Mouse (Mus musculus): Measurements from ENCODE around the gene Rsu1. TPM values are rescaled to one million over a fixed set of nuclear protein-coding genes. Genes with fewer than 3 reads are reported as not detected.

The Rsu1 gene
- polyA plus RNA-seq, 1 experiment: 49.1 TPM

DNA sequence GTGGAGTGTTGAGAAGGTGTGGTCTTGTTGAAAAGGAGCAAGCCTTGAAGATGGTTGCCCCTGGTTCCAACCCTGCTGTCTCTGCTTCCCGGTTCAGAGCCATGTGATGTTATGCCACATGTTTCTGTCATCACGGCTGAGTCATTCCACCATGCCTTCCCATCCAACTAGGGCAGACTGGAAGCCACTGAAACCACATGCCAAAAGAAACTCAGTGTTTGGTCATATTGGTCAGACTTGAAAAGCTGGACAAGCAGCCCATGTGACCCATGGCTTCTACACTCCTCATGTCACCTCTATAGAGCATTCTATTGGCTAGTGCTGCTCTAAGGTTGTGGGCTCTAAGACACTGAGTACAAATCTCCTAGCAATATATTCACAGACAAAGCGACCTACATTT, 41.5 kb downstream of the Rsu1 start:
- no peak overlapping the region for H3K4me3 ChIP-seq (ENCODE audit: extremely low read depth, insufficient read depth, insufficient read length)
- no peak for DNase-seq (ENCODE audit: low read depth in 1 of 2, low spot score in 2 of 2)
- 93% methylated on average over 3 of the region's 3 CpGs for WGBS
- H3K36me3 ChIP-seq (ENCODE audit: control insufficient read depth, insufficient read depth, low read length): no peaks in the 10 kb centered on the region
- no peaks in the 10 kb centered on the region for H3K27me3 ChIP-seq (ENCODE audit: control insufficient read depth, insufficient read depth, low read length)
- no peak overlapping the region for H3K27ac ChIP-seq (ENCODE audit: insufficient read depth, low read length)
- H3K4me1 ChIP-seq (ENCODE audit: control insufficient read depth, insufficient read depth, insufficient read length): peaks cover 7% of the 10 kb centered on the region
- TF ChIP-seq POLR2A (IDR thresholded peaks at IDR 0.05; ENCODE audit: low read depth, low read length) (no peak), CTCF (IDR thresholded peaks at IDR 0.05; ENCODE audit: extremely low read depth, insufficient read depth, insufficient read length, insufficient replicate concordance) (no peak)

GRCm38 (mm10) chr2:13226031-13226430, 45.2 kb downstream of the Rsu1 start:
- TF ChIP-seq CTCF (IDR thresholded peaks at IDR 0.05; ENCODE audit: extremely low read depth, insufficient read depth, insufficient read length, insufficient replicate concordance) (no peak), POLR2A (IDR thresholded peaks at IDR 0.05; ENCODE audit: low read depth, low read length) (no peak)
- WGBS: 91% methylated on average over 4 of the region's 4 CpGs
- H3K4me3 ChIP-seq (ENCODE audit: extremely low read depth, insufficient read depth, insufficient read length): no peak overlapping the region
- DNase-seq (ENCODE audit: low read depth in 1 of 2, low spot score in 2 of 2): no peak
- peaks cover 3% of the 10 kb centered on the region for H3K4me1 ChIP-seq (ENCODE audit: control insufficient read depth, insufficient read depth, insufficient read length)
- H3K27me3 ChIP-seq (ENCODE audit: control insufficient read depth, insufficient read depth, low read length): no peaks in the 10 kb centered on the region
- H3K27ac ChIP-seq (ENCODE audit: insufficient read depth, low read length): no peak overlapping the region
- no peaks in the 10 kb centered on the region for H3K36me3 ChIP-seq (ENCODE audit: control insufficient read depth, insufficient read depth, low read length)

DNA sequence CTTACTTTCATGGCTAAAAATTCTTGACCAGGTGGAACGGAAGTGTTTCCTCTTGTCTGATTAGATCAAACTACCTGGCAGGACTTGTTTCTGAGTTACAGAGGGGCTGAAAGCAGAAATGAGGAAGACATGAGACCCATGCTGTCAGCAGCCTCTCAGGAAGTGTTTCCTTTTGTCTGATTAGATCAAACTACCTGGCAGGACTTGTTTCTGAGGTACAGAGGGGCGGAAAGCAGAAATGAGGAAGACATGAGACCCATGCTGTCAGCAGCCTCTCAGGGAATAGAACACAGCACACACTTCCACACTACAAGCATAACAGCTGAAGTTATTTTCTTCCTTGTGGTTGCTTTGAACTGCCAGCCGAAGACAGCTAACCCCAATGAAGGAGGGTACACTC, 46.7 kb downstream of the Rsu1 start:
- H3K27ac ChIP-seq (ENCODE audit: insufficient read depth, low read length): peak overlapping the region; percentile 46
- peaks cover 9% of the 10 kb centered on the region for H3K4me1 ChIP-seq (ENCODE audit: control insufficient read depth, insufficient read depth, insufficient read length)
- no peak for TF ChIP-seq POLR2A (IDR thresholded peaks at IDR 0.05; ENCODE audit: low read depth, low read length)
- no peak for TF ChIP-seq CTCF (IDR thresholded peaks at IDR 0.05; ENCODE audit: extremely low read depth, insufficient read depth, insufficient read length, insufficient replicate concordance)

DNA sequence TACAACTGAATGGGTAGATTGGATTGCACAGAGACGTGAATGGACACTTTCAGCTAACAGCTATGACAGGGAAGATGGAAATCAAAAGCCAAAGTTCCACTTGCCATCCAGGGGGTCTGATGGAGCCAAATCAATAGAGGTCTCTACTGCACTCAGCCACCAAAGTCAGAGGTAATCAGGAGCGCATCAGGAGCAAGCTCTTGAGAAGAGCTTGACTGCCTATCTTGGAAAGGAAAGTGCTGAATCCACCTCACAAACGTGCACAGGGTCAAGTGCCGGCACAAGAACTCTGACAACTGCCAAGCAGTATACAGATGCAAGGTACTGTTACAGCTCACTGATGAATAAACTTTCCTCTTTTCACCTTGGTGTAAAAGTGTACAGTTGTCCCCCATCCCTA, 47.8 kb downstream of the Rsu1 start:
- Histone ChIP-seq H3K27ac (ENCODE audit: insufficient read depth, low read length) (peak overlapping the region; percentile 20; the same call in 1 of the 2 replicates), H3K4me3 (ENCODE audit: extremely low read depth, insufficient read depth, insufficient read length) (no peak overlapping the region), H3K27me3 (ENCODE audit: control insufficient read depth, insufficient read depth, low read length) (no peaks in the 10 kb centered on the region), H3K4me1 (ENCODE audit: control insufficient read depth, insufficient read depth, insufficient read length) (peaks cover 12% of the 10 kb centered on the region), H3K36me3 (ENCODE audit: control insufficient read depth, insufficient read depth, low read length) (no peaks in the 10 kb centered on the region)
- TF ChIP-seq CTCF (IDR thresholded peaks at IDR 0.05; ENCODE audit: extremely low read depth, insufficient read depth, insufficient read length, insufficient replicate concordance) (no peak), POLR2A (IDR thresholded peaks at IDR 0.05; ENCODE audit: low read depth, low read length) (no peak)
- 76% methylated on average over 4 of the region's 4 CpGs for WGBS
- DNase-seq (ENCODE audit: low read depth in 1 of 2, low spot score in 2 of 2): no peak

More for the DNA sequence above, 46.7 kb downstream of the Rsu1 start:
- Histone ChIP-seq H3K27me3 (ENCODE audit: control insufficient read depth, insufficient read depth, low read length) (no peaks in the 10 kb centered on the region), H3K4me3 (ENCODE audit: extremely low read depth, insufficient read depth, insufficient read length) (no peak overlapping the region), H3K36me3 (ENCODE audit: control insufficient read depth, insufficient read depth, low read length) (no peaks in the 10 kb centered on the region)
- DNase-seq (ENCODE audit: low read depth in 1 of 2, low spot score in 2 of 2): peak; percentile 26 to 48
- WGBS: 22% methylated on average over 3 of the region's 3 CpGs

DNA sequence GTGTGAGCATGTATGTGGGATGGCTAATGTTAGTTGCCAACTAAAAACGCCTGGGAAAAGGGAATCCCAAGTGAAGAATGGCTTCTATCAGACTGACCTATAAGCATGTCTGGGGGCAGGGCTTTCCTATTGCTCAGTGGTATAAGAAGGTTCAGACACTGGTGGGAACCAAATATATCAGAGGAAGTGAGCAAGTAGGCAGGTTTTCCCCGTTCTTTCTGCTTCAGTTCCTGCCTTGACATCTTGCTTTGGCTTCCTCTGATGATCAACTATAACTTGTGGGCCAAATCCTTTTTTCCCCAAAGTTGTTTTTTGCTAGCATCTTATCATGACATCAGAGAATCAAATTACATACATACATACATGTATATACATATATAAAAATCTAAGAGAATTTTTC, 51.1 kb downstream of the Rsu1 start:
- Histone ChIP-seq H3K27me3 (ENCODE audit: control insufficient read depth, insufficient read depth, low read length) (no peaks in the 10 kb centered on the region), H3K27ac (ENCODE audit: insufficient read depth, low read length) (peak overlapping the region; percentile 20), H3K4me1 (ENCODE audit: control insufficient read depth, insufficient read depth, insufficient read length) (peaks cover 11% of the 10 kb centered on the region), H3K4me3 (ENCODE audit: extremely low read depth, insufficient read depth, insufficient read length) (no peak overlapping the region), H3K36me3 (ENCODE audit: control insufficient read depth, insufficient read depth, low read length) (peaks cover 4% of the 10 kb centered on the region; the same call in 1 of the 2 replicates)
- WGBS: 43% methylated on average over 2 of the region's 2 CpGs
- TF ChIP-seq POLR2A (IDR thresholded peaks at IDR 0.05; ENCODE audit: low read depth, low read length) (no peak), CTCF (IDR thresholded peaks at IDR 0.05; ENCODE audit: extremely low read depth, insufficient read depth, insufficient read length, insufficient replicate concordance) (no peak)
- DNase-seq (ENCODE audit: low read depth in 1 of 2, low spot score in 2 of 2): peak in 1 of 2 experiments; percentile 44

DNA sequence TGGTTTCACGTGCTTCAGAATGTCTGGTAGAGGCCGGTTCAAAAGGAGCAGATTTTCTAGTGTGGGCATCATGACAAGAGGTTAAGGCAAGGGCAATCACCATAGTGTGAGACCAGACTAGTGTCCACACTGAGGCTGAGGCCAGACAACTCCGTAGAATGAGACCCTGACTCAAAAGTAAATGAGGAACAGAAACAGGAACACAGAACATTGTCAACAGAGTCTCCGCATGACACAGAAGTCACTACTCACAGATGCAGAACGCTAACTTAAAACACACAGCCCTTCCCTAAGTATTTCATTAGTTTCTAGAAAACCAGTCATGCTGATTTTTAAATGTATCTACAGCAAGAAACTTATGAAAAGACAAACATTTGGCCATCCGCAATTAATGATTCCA, 53.1 kb downstream of the Rsu1 start:
- DNase-seq (ENCODE audit: low read depth in 1 of 2, low spot score in 2 of 2): no peak
- Histone ChIP-seq H3K4me3 (ENCODE audit: extremely low read depth, insufficient read depth, insufficient read length) (no peak overlapping the region), H3K36me3 (ENCODE audit: control insufficient read depth, insufficient read depth, low read length) (peaks cover 4% of the 10 kb centered on the region; the same call in 1 of the 2 replicates), H3K27ac (ENCODE audit: insufficient read depth, low read length) (peak overlapping the region; percentile 6; the same call in 1 of the 2 replicates), H3K27me3 (ENCODE audit: control insufficient read depth, insufficient read depth, low read length) (no peaks in the 10 kb centered on the region), H3K4me1 (ENCODE audit: control insufficient read depth, insufficient read depth, insufficient read length) (peaks cover 9% of the 10 kb centered on the region)
- 62% methylated on average over 6 of the region's 6 CpGs for WGBS
- TF ChIP-seq POLR2A (IDR thresholded peaks at IDR 0.05; ENCODE audit: low read depth, low read length) (no peak), CTCF (IDR thresholded peaks at IDR 0.05; ENCODE audit: extremely low read depth, insufficient read depth, insufficient read length, insufficient replicate concordance) (no peak)

DNA sequence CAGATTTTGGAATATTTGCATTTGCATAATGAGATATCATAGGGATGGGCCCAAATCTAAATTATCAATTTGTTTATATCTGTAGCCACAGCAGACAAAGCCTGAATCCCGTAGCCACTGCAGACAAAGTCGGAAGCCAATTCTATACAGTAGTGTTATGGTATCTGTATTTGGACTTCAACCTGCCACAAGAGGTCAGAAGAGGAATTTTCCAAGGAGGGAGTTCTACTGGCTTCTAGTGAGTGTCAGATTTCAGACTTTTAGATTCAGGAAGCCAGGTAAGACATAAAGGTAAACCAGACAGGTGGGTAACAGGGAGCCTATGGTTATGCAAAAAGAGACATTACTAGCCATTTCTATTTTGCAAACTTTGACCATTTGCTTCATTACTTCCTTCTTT, 64.4 kb downstream of the Rsu1 start:
- 87% methylated on average over 2 of the region's 2 CpGs for WGBS
- peaks cover 2% of the 10 kb centered on the region; the same call in 1 of the 2 replicates for H3K36me3 ChIP-seq (ENCODE audit: control insufficient read depth, insufficient read depth, low read length)
- no peak overlapping the region for H3K4me3 ChIP-seq (ENCODE audit: extremely low read depth, insufficient read depth, insufficient read length)
- no peak for TF ChIP-seq CTCF (IDR thresholded peaks at IDR 0.05; ENCODE audit: extremely low read depth, insufficient read depth, insufficient read length, insufficient replicate concordance)
- TF ChIP-seq POLR2A (IDR thresholded peaks at IDR 0.05; ENCODE audit: low read depth, low read length): no peak
- no peak overlapping the region for H3K27ac ChIP-seq (ENCODE audit: insufficient read depth, low read length)
- H3K4me1 ChIP-seq (ENCODE audit: control insufficient read depth, insufficient read depth, insufficient read length): no peaks in the 10 kb centered on the region
- H3K27me3 ChIP-seq (ENCODE audit: control insufficient read depth, insufficient read depth, low read length): no peaks in the 10 kb centered on the region
- no peak for DNase-seq (ENCODE audit: low read depth in 1 of 2, low spot score in 2 of 2)
